Mouse (Mus musculus) kidney, adult 2 months (tissue): ENCODE data around the gene Abhd2. TPM values are rescaled to one million over a fixed set of nuclear protein-coding genes. Genes with fewer than 3 reads are reported as not detected.

Source experiments
- DNase-seq: peaks from one replicate; pipeline ENCODE4 v3.0.0; 2021
- H3K27ac ChIP-seq: fragments of 200-500 bp; 2 replicates; pipeline ENCODE4 v1.5.1; 2012; ENCODE audit warnings: low read depth, low read length, control low read depth, inconsistent platforms; ENCODE audit not compliant: insufficient read depth
- H3K27me3 ChIP-seq: fragments of 200-500 bp; replicated peaks from 2 replicates; pipeline ENCODE4 v1.6.1; 2012; ENCODE audit warnings: mild to moderate bottlenecking, moderate library complexity, low read length, inconsistent platforms; ENCODE audit not compliant: control insufficient read depth, insufficient read depth
- H3K36me3 ChIP-seq: fragments of 200-500 bp; 2 replicates; pipeline ENCODE4 v1.6.1; 2012; ENCODE audit warnings: mild to moderate bottlenecking, moderate library complexity, low read length, inconsistent platforms; ENCODE audit not compliant: control insufficient read depth, insufficient read depth
- H3K4me1 ChIP-seq: fragments of 200-500 bp; 2 replicates; pipeline ENCODE4 v1.6.1; 2011; ENCODE audit warnings: low read length; ENCODE audit not compliant: control insufficient read depth, insufficient read depth
- H3K4me3 ChIP-seq: fragments of 200-500 bp; 2 replicates; pipeline ENCODE4 v1.5.1; 2011; ENCODE audit warnings: mild to moderate bottlenecking, low read depth, low read length, control low read depth; ENCODE audit not compliant: insufficient read depth
- CTCF ChIP-seq: fragments of 200-500 bp; conservative IDR thresholded peaks from 2 replicates; pipeline ENCODE4 v1.5.1; 2011; ENCODE audit warnings: low read depth, mild to moderate bottlenecking, control low read depth, low read length, moderate library complexity, mixed read lengths; ENCODE audit not compliant: insufficient read depth, insufficient read length
- POLR2A ChIP-seq: fragments of 200-500 bp; IDR thresholded peaks from one replicate; pipeline ENCODE4 v1.6.1; 2011; ENCODE audit warnings: low read depth, low read length, control low read depth
- WGBS: fragments of 180-500 bp; shearing (Covaris S2); methylation state at CpG from one replicate; pipeline ENCODE4 v1.1.7; 2018; 5-methylcytosine and 5-hydroxymethylcytosine counted together
- polyA plus RNA-seq: library from polyadenylated mRNA; depleted of rRNA; stranded (reverse); fragments of >200 nt; gene quantifications from 2 replicates; pipeline ENCODE4 v1.2.3, GENCODE M21; 2012

Gene Abhd2
- polyA plus RNA-seq, 1 experiment: 29.4 TPM

GRCm38 (mm10) chr7:79393924-79394323, 120.9 kb downstream of the Abhd2 start:
- no peak overlapping the region for H3K4me3 ChIP-seq
- no peaks in the 10 kb centered on the region for H3K27me3 ChIP-seq
- DNase-seq: no peak
- no peaks in the 10 kb centered on the region; the same call in 1 of the 2 replicates for H3K4me1 ChIP-seq
- no peak overlapping the region for H3K27ac ChIP-seq
- no peaks in the 10 kb centered on the region for H3K36me3 ChIP-seq
- TF ChIP-seq POLR2A (no peak), CTCF (no peak)
- WGBS: 95% methylated on average over 7 of the region's 7 CpGs

- 49% methylated on average over 7 of the region's 7 CpGs for WGBS
- H3K36me3 ChIP-seq: no peaks in the 10 kb centered on the region
- no peaks in the 10 kb centered on the region; the same call in 1 of the 2 replicates for H3K4me1 ChIP-seq
- H3K4me3 ChIP-seq: no peak overlapping the region
- no peaks in the 10 kb centered on the region for H3K27me3 ChIP-seq
- no peak for DNase-seq
- H3K27ac ChIP-seq: no peak overlapping the region
- TF ChIP-seq POLR2A (no peak), CTCF (no peak)
These were observed 121.7 kb downstream of the Abhd2 start for GRCm38 (mm10) chr7:79394666-79395065.

- Histone ChIP-seq H3K36me3 (no peaks in the 10 kb centered on the region), H3K27me3 (no peaks in the 10 kb centered on the region), H3K4me1 (no peaks in the 10 kb centered on the region; the same call in 1 of the 2 replicates), H3K4me3 (no peak overlapping the region), H3K27ac (no peak overlapping the region)
- WGBS: 88% methylated on average over 7 of the region's 7 CpGs
- DNase-seq: no peak
- TF ChIP-seq CTCF (no peak), POLR2A (no peak)
These were observed 122.2 kb downstream of the Abhd2 start for GRCm38 (mm10) chr7:79395186-79395585.

- WGBS: 54% methylated on average over 10 of the region's 10 CpGs
These were observed 124.5 kb downstream of the Abhd2 start for GRCm38 (mm10) chr7:79397446-79397963.

GRCm38 (mm10) chr7:79398426-79398825, 125.4 kb downstream of the Abhd2 start:
- no peak overlapping the region for H3K4me3 ChIP-seq
- no peaks in the 10 kb centered on the region for H3K36me3 ChIP-seq
- H3K27me3 ChIP-seq: no peaks in the 10 kb centered on the region
- TF ChIP-seq CTCF (no peak), POLR2A (no peak)
- no peak overlapping the region for H3K27ac ChIP-seq
- H3K4me1 ChIP-seq: no peaks in the 10 kb centered on the region
- WGBS: 78% methylated on average over 8 of the region's 8 CpGs
- DNase-seq: no peak

More at GRCm38 (mm10) chr7:79397446-79397963, 124.5 kb downstream of the Abhd2 start:
- no peak overlapping the region for H3K27ac ChIP-seq
- TF ChIP-seq CTCF: no peak
- TF ChIP-seq POLR2A: no peak
- H3K4me3 ChIP-seq: no peak overlapping the region
- no peak for DNase-seq
- H3K4me1 ChIP-seq: no peaks in the 10 kb centered on the region
- H3K36me3 ChIP-seq: no peaks in the 10 kb centered on the region
- H3K27me3 ChIP-seq: no peaks in the 10 kb centered on the region

- TF ChIP-seq POLR2A (no peak), CTCF (no peak)
- Histone ChIP-seq H3K27me3 (no peaks in the 10 kb centered on the region), H3K4me3 (no peak overlapping the region), H3K36me3 (no peaks in the 10 kb centered on the region), H3K27ac (no peak overlapping the region), H3K4me1 (no peaks in the 10 kb centered on the region)
- no peak for DNase-seq
- 86% methylated on average over 12 of the region's 12 CpGs for WGBS
These were observed 126.0 kb downstream of the Abhd2 start for GRCm38 (mm10) chr7:79398971-79399370.

- 87% methylated on average over 3 of the region's 3 CpGs for WGBS
- H3K36me3 ChIP-seq: no peaks in the 10 kb centered on the region
- TF ChIP-seq POLR2A: no peak
- TF ChIP-seq CTCF: no peak
- H3K27me3 ChIP-seq: no peaks in the 10 kb centered on the region
- no peaks in the 10 kb centered on the region for H3K4me1 ChIP-seq
- no peak overlapping the region for H3K4me3 ChIP-seq
- no peak for DNase-seq
- H3K27ac ChIP-seq: no peak overlapping the region
These were observed 127.3 kb downstream of the Abhd2 start for GRCm38 (mm10) chr7:79400296-79400695.
